Mouse (Mus musculus) left cerebral cortex, postnatal 4 days (tissue): ENCODE results near the gene Tdrkh. TPM values are rescaled to one million over a fixed set of nuclear protein-coding genes. Genes with fewer than 3 reads are reported as not detected.

Experiments used
- DNase-seq: peaks from one replicate; pipeline ENCODE4 v3.0.0-alpha.2; 2022
- intact Hi-C: fragments of 180-260 bp; cut with DNase I; formaldehyde crosslinking; loops from one replicate; pipeline ENCODE4 v1.15.1; 2025
- total RNA-seq, 2 experiments: library from RNA; stranded (reverse); gene quantifications; 2 replicates each; pipeline ENCODE4 v1.2.3; 2021

The Tdrkh gene
- total RNA-seq, 2 experiments from 2014 or later: 46.8 to 51.0 TPM

GRCm38 (mm10) chr3:94449377-94449776, 36.3 kb downstream of the Tdrkh start:
- no peak for DNase-seq

GRCm38 (mm10) chr3:94456529-94457000, 43.5 kb downstream of the Tdrkh start:
- peak; percentile 89 for DNase-seq

More at GRCm38 (mm10) chr3:94449377-94449776, 36.3 kb downstream of the Tdrkh start:
- intact Hi-C loops: loop anchor here (10.0 kb wide), 1 partner anchor 85 kb away; the partner anchor contains the start of gene C2cd4d

GRCm38 (mm10) chr3:94457055-94457454, 44.0 kb downstream of the Tdrkh start:
- intact Hi-C loops: loop anchor here (5.0 kb wide), 2 partner anchors 45 to 125 kb away; partner anchors contain the start of gene Snx27

More at GRCm38 (mm10) chr3:94456529-94457000, 43.5 kb downstream of the Tdrkh start:
- intact Hi-C loops: loop anchor here (5.0 kb wide), 2 partner anchors 46 to 126 kb away; partner anchors contain the start of gene Snx27

GRCm38 (mm10) chr3:94459834-94460233, 46.8 kb downstream of the Tdrkh start:
- intact Hi-C loops: loop anchor here (5.0 kb wide), 2 partner anchors 42 to 122 kb away; partner anchors contain the start of gene Snx27
- DNase-seq: no peak

More at GRCm38 (mm10) chr3:94457055-94457454, 44.0 kb downstream of the Tdrkh start:
- DNase-seq: no peak

- intact Hi-C loops: no loop called here
- no peak for DNase-seq
Measured at GRCm38 (mm10) chr3:94463926-94464578, 51.0 kb downstream of the Tdrkh start.

- intact Hi-C loops: no loop called here
Measured at GRCm38 (mm10) chr3:94465632-94466430, 52.8 kb downstream of the Tdrkh start.

GRCm38 (mm10) chr3:94468931-94469330, 55.9 kb downstream of the Tdrkh start:
- no peak for DNase-seq
- intact Hi-C loops: no loop called here

More at GRCm38 (mm10) chr3:94465632-94466430, 52.8 kb downstream of the Tdrkh start:
- no peak for DNase-seq

GRCm38 (mm10) chr3:94472447-94473114, 59.5 kb downstream of the Tdrkh start:
- peak; percentile 49 for DNase-seq
- intact Hi-C loops: no loop called here

- no peak for DNase-seq
- intact Hi-C loops: no loop called here
Measured at GRCm38 (mm10) chr3:94473115-94473505, 60.0 kb downstream of the Tdrkh start.

GRCm38 (mm10) chr3:94473567-94474232, 60.6 kb downstream of the Tdrkh start:
- DNase-seq: no peak
- intact Hi-C loops: no loop called here

- no peak for DNase-seq
- intact Hi-C loops: no loop called here
Measured at GRCm38 (mm10) chr3:94476301-94477035, 63.4 kb downstream of the Tdrkh start.

GRCm38 (mm10) chr3:94477444-94477843, 64.4 kb downstream of the Tdrkh start:
- no peak for DNase-seq
- intact Hi-C loops: no loop called here

- peak; percentile 79 for DNase-seq
- intact Hi-C loops: no loop called here
Measured at GRCm38 (mm10) chr3:94477981-94478422, 64.9 kb downstream of the Tdrkh start, which contains the start of gene Celf3. Celf3 (plus strand) TSS chr3:94478295.

GRCm38 (mm10) chr3:94478591-94479169, 65.6 kb downstream of the Tdrkh start:
- DNase-seq: peak; percentile 42
- intact Hi-C loops: no loop called here

GRCm38 (mm10) chr3:94479564-94479963, 66.5 kb downstream of the Tdrkh start:
- intact Hi-C loops: no loop called here
- DNase-seq: no peak

GRCm38 (mm10) chr3:94480291-94480884, 67.3 kb downstream of the Tdrkh start, which contains the start of gene Riiad1:
Riiad1 (minus strand) TSS chr3:94480341.
- DNase-seq: no peak
- intact Hi-C loops: no loop called here

- no peak for DNase-seq
Measured at GRCm38 (mm10) chr3:94481429-94481828, 68.4 kb downstream of the Tdrkh start.

GRCm38 (mm10) chr3:94482764-94483385, 69.8 kb downstream of the Tdrkh start:
- no peak for DNase-seq

More at GRCm38 (mm10) chr3:94481429-94481828, 68.4 kb downstream of the Tdrkh start:
- intact Hi-C loops: no loop called here

More at GRCm38 (mm10) chr3:94482764-94483385, 69.8 kb downstream of the Tdrkh start:
- intact Hi-C loops: no loop called here
